Mouse (Mus musculus): Measurements from ENCODE around the gene Ccdc33. TPM values are rescaled to one million over a fixed set of nuclear protein-coding genes. Genes with fewer than 3 reads are reported as not detected.

The Ccdc33 gene
- total RNA-seq (2014; rRNA removed; ENCODE audit: low replicate concordance): not detected in 2 replicates
- polyA plus RNA-seq (2015; fragmentation: Nextera tagmentation; extraction: Ambion mirVana): 0.25 TPM in 1 of 2 replicates, not detected in the other

- Histone ChIP-seq H3K36me3 (replicated peaks; ENCODE audit: control insufficient read depth, insufficient read depth, low read length) (no peaks in the 10 kb centered on the region), H3K4me3 (ENCODE audit: low read depth, low read length) (no peak within 1 kb of the TSS), H3K27me3 (ENCODE audit: control insufficient read depth, insufficient read depth, low read length) (peaks cover 25% of the 10 kb centered on the region), H3K9me3 (replicated peaks; ENCODE audit: control insufficient read depth, low read length) (no peaks in the 10 kb centered on the region), H3K9ac (replicated peaks; ENCODE audit: low read depth, low read length) (no peak within 1 kb of the TSS), H3K4me1 (ENCODE audit: control insufficient read depth, insufficient read depth) (no peaks in the 10 kb centered on the region; the same call in 1 of the 2 replicates), H3K27ac (ENCODE audit: low read depth) (no peak within 1 kb of the TSS), H3K4me2 (ENCODE audit: low read depth, low read length) (no peak within 1 kb of the TSS)
- WGBS: 32% methylated on average over 2 of the region's 2 CpGs
- DNase-seq (ENCODE audit: low spot score) (no peak), ATAC-seq (ENCODE audit: insufficient read depth, low read depth) (no peak)
- no peak for TF ChIP-seq EP300 (IDR thresholded peaks at IDR 0.05; ENCODE audit: low read depth)
These were observed at the start of gene Ccdc33 for GRCm38 (mm10) chr9:58118671-58119070. TSS of gene Ccdc33 (minus strand) at chr9:58118823.

- H3K27me3 ChIP-seq (ENCODE audit: control insufficient read depth, insufficient read depth, low read length): no peaks in the 10 kb centered on the region
- H3K9me3 ChIP-seq (replicated peaks; ENCODE audit: control insufficient read depth, low read length): no peaks in the 10 kb centered on the region; the same call in 1 of the 2 replicates
- DNase-seq (ENCODE audit: low spot score) (no peak), ATAC-seq (ENCODE audit: insufficient read depth, low read depth) (no peak)
- TF ChIP-seq CTCF (IDR thresholded peaks at IDR 0.05; ENCODE audit: low read depth): no peak
- no peak for TF ChIP-seq EP300 (IDR thresholded peaks at IDR 0.05; ENCODE audit: low read depth)
- no peak overlapping the region for H3K27ac ChIP-seq (ENCODE audit: low read depth)
- no peak overlapping the region for H3K4me3 ChIP-seq (ENCODE audit: low read depth, low read length)
- H3K4me1 ChIP-seq (ENCODE audit: control insufficient read depth, insufficient read depth): no peaks in the 10 kb centered on the region
- 84% methylated on average over 1 of the region's 1 CpGs for WGBS
- no peak overlapping the region for H3K9ac ChIP-seq (replicated peaks; ENCODE audit: low read depth, low read length)
- no peak overlapping the region for H3K4me2 ChIP-seq (ENCODE audit: low read depth, low read length)
- no peaks in the 10 kb centered on the region for H3K36me3 ChIP-seq (replicated peaks; ENCODE audit: control insufficient read depth, insufficient read depth, low read length)
These were observed 47.2 kb upstream of the Ccdc33 start for GRCm38 (mm10) chr9:58165779-58166178.

- no peaks in the 10 kb centered on the region for H3K27me3 ChIP-seq (ENCODE audit: control insufficient read depth, insufficient read depth, low read length)
- H3K27ac ChIP-seq (ENCODE audit: low read depth): no peak overlapping the region
- H3K36me3 ChIP-seq (replicated peaks; ENCODE audit: control insufficient read depth, insufficient read depth, low read length): no peaks in the 10 kb centered on the region
- H3K4me3 ChIP-seq (ENCODE audit: low read depth, low read length): no peak overlapping the region
- no peak for DNase-seq (ENCODE audit: low spot score)
- 40% methylated on average over 5 of the region's 5 CpGs for WGBS
- ATAC-seq (ENCODE audit: insufficient read depth, low read depth): no peak
- no peak overlapping the region for H3K9ac ChIP-seq (replicated peaks; ENCODE audit: low read depth, low read length)
- H3K4me1 ChIP-seq (ENCODE audit: control insufficient read depth, insufficient read depth): no peaks in the 10 kb centered on the region
- no peak overlapping the region for H3K4me2 ChIP-seq (ENCODE audit: low read depth, low read length)
- no peaks in the 10 kb centered on the region; the same call in 1 of the 2 replicates for H3K9me3 ChIP-seq (replicated peaks; ENCODE audit: control insufficient read depth, low read length)
- TF ChIP-seq EP300 (IDR thresholded peaks at IDR 0.05; ENCODE audit: low read depth) (no peak), CTCF (IDR thresholded peaks at IDR 0.05; ENCODE audit: low read depth) (no peak)
These were observed 44.5 kb upstream of the Ccdc33 start for GRCm38 (mm10) chr9:58163146-58163545.

GRCm38 (mm10) chr9:58162173-58162572 is 43.5 kb upstream of the Ccdc33 start:
- DNase-seq (ENCODE audit: low spot score) (no peak), ATAC-seq (ENCODE audit: insufficient read depth, low read depth) (no peak)
- no peak for TF ChIP-seq EP300 (IDR thresholded peaks at IDR 0.05; ENCODE audit: low read depth)
- no peak for TF ChIP-seq CTCF (IDR thresholded peaks at IDR 0.05; ENCODE audit: low read depth)
- Histone ChIP-seq H3K4me2 (ENCODE audit: low read depth, low read length) (no peak overlapping the region), H3K36me3 (replicated peaks; ENCODE audit: control insufficient read depth, insufficient read depth, low read length) (no peaks in the 10 kb centered on the region), H3K9me3 (replicated peaks; ENCODE audit: control insufficient read depth, low read length) (no peaks in the 10 kb centered on the region; the same call in 1 of the 2 replicates), H3K27me3 (ENCODE audit: control insufficient read depth, insufficient read depth, low read length) (no peaks in the 10 kb centered on the region), H3K27ac (ENCODE audit: low read depth) (no peak overlapping the region), H3K9ac (replicated peaks; ENCODE audit: low read depth, low read length) (no peak overlapping the region), H3K4me1 (ENCODE audit: control insufficient read depth, insufficient read depth) (no peaks in the 10 kb centered on the region), H3K4me3 (ENCODE audit: low read depth, low read length) (no peak overlapping the region)
- 85% methylated on average over 3 of the region's 3 CpGs for WGBS

GRCm38 (mm10) chr9:58160315-58160714 is 41.7 kb upstream of the Ccdc33 start:
- Histone ChIP-seq H3K36me3 (replicated peaks; ENCODE audit: control insufficient read depth, insufficient read depth, low read length) (no peaks in the 10 kb centered on the region), H3K9me3 (replicated peaks; ENCODE audit: control insufficient read depth, low read length) (no peaks in the 10 kb centered on the region), H3K27me3 (ENCODE audit: control insufficient read depth, insufficient read depth, low read length) (no peaks in the 10 kb centered on the region), H3K4me2 (ENCODE audit: low read depth, low read length) (no peak overlapping the region), H3K27ac (ENCODE audit: low read depth) (peak overlapping the region; percentile 8), H3K9ac (replicated peaks; ENCODE audit: low read depth, low read length) (no peak overlapping the region), H3K4me1 (ENCODE audit: control insufficient read depth, insufficient read depth) (peaks cover 2% of the 10 kb centered on the region; the same call in 1 of the 2 replicates), H3K4me3 (ENCODE audit: low read depth, low read length) (no peak overlapping the region)
- no peak for ATAC-seq (ENCODE audit: insufficient read depth, low read depth)
- TF ChIP-seq EP300 (IDR thresholded peaks at IDR 0.05; ENCODE audit: low read depth) (no peak), CTCF (IDR thresholded peaks at IDR 0.05; ENCODE audit: low read depth) (no peak)
- no peak for DNase-seq (ENCODE audit: low spot score)
- WGBS: 52% methylated on average over 5 of the region's 5 CpGs

- 14% methylated on average over 4 of the region's 4 CpGs for WGBS
- Histone ChIP-seq H3K27ac (ENCODE audit: low read depth) (peak overlapping the region; percentile 43), H3K9me3 (replicated peaks; ENCODE audit: control insufficient read depth, low read length) (no peaks in the 10 kb centered on the region), H3K36me3 (replicated peaks; ENCODE audit: control insufficient read depth, insufficient read depth, low read length) (no peaks in the 10 kb centered on the region), H3K4me2 (ENCODE audit: low read depth, low read length) (no peak overlapping the region), H3K4me1 (ENCODE audit: control insufficient read depth, insufficient read depth) (peaks cover 5% of the 10 kb centered on the region; the same call in 1 of the 2 replicates), H3K4me3 (ENCODE audit: low read depth, low read length) (no peak overlapping the region), H3K9ac (replicated peaks; ENCODE audit: low read depth, low read length) (no peak overlapping the region), H3K27me3 (ENCODE audit: control insufficient read depth, insufficient read depth, low read length) (no peaks in the 10 kb centered on the region)
- ATAC-seq (ENCODE audit: insufficient read depth, low read depth) (no peak), DNase-seq (ENCODE audit: low spot score) (no peak)
- no peak for TF ChIP-seq EP300 (IDR thresholded peaks at IDR 0.05; ENCODE audit: low read depth)
- TF ChIP-seq CTCF (IDR thresholded peaks at IDR 0.05; ENCODE audit: low read depth): no peak
These were observed 41.2 kb upstream of the Ccdc33 start for GRCm38 (mm10) chr9:58159855-58160254.

All from heart, postnatal 0 days (tissue).